Mouse (Mus musculus) forebrain, embryonic 12.5 days (tissue): ENCODE results near the gene 9430097D07Rik. TPM values are rescaled to one million over a fixed set of nuclear protein-coding genes. Genes with fewer than 3 reads are reported as not detected.

ENCODE experiments used
- ATAC-seq: fragments of 200-750 bp; cut with Nextera tagmentation; 2 replicates; pipeline ENCODE4 v1.8.0; 2017; ENCODE audit warnings: moderate TSS enrichment; ENCODE audit not compliant: low FRiP score
- H3K27ac ChIP-seq: fragments of 300-500 bp; sonication (generic); 2 replicates; pipeline ENCODE4 v1.5.1; 2016; ENCODE audit warnings: mild to moderate bottlenecking
- H3K27me3 ChIP-seq: fragments of 300-500 bp; sonication (generic); 2 replicates; pipeline ENCODE4 v1.6.1; 2016; ENCODE audit warnings: mild to moderate bottlenecking
- H3K36me3 ChIP-seq: fragments of 300-500 bp; sonication (generic); replicated peaks from 2 replicates; pipeline ENCODE4 v1.6.1; 2016; ENCODE audit warnings: mild to moderate bottlenecking
- H3K4me1 ChIP-seq: fragments of 300-500 bp; sonication (generic); 2 replicates; pipeline ENCODE4 v1.6.1; 2016
- H3K4me2 ChIP-seq: fragments of 300-500 bp; sonication (generic); 2 replicates; pipeline ENCODE4 v1.6.1; 2016; ENCODE audit warnings: mild to moderate bottlenecking, moderate library complexity
- H3K4me3 ChIP-seq: fragments of 300-500 bp; sonication (generic); replicated peaks from 2 replicates; pipeline ENCODE4 v1.5.1; 2016; ENCODE audit warnings: mild to moderate bottlenecking
- H3K9ac ChIP-seq: fragments of 300-500 bp; sonication (generic); 2 replicates; pipeline ENCODE4 v1.6.1; 2016; ENCODE audit warnings: mild to moderate bottlenecking
- H3K9me3 ChIP-seq: fragments of 300-500 bp; sonication (generic); 2 replicates; pipeline ENCODE4 v1.6.1; 2016
- WGBS: fragments of 180-500 bp; shearing (Covaris S2); methylation state at CpG from one replicate; pipeline ENCODE4 v1.1.7; 2016; 5-methylcytosine and 5-hydroxymethylcytosine counted together
- polyA plus RNA-seq: library from polyadenylated mRNA; unstranded; fragments of >200 nt; fragmentation: Nextera tagmentation; extraction: Ambion mirVana; gene quantifications from 2 replicates; pipeline ENCODE4 v1.2.1, GENCODE M21; 2016

9430097D07Rik gene
- polyA plus RNA-seq, 1 experiment from 2014 or later, result 0.19 TPM

- Histone ChIP-seq H3K9ac (peak overlapping the region; percentile 87), H3K9me3 (no peaks in the 10 kb centered on the region), H3K27me3 (no peaks in the 10 kb centered on the region), H3K27ac (0 out of 2 replicates have a peak overlapping the region, but pooled peaks have one; percentile 43), H3K4me1 (peaks cover 63% of the 10 kb centered on the region), H3K4me3 (peak overlapping the region; percentile 93), H3K36me3 (no peaks in the 10 kb centered on the region), H3K4me2 (peak overlapping the region; percentile 80)
- ATAC-seq, result no peak
- WGBS, result under 1% methylated on average over 14 of the region's 14 CpGs
Measured at GRCm38 (mm10) chr2:32536086-32536633, 39.3 kb downstream of the 9430097D07Rik start.

- Histone ChIP-seq H3K27ac (peak overlapping the region; percentile 92), H3K4me3 (peak overlapping the region; percentile 93), H3K9me3 (no peaks in the 10 kb centered on the region), H3K4me1 (peaks cover 59% of the 10 kb centered on the region), H3K36me3 (no peaks in the 10 kb centered on the region), H3K9ac (peak overlapping the region; percentile 87), H3K4me2 (peak overlapping the region; percentile 80), H3K27me3 (no peaks in the 10 kb centered on the region)
- no peak; the same call in 1 of the 2 replicates for ATAC-seq
- 0% methylated on average over 54 of the region's 56 CpGs for WGBS
Measured at GRCm38 (mm10) chr2:32535501-32535991, 39.9 kb downstream of the 9430097D07Rik start.

- H3K9me3 ChIP-seq, result no peaks in the 10 kb centered on the region
- H3K4me3 ChIP-seq, result peak within 1 kb of the TSS; percentile 93
- H3K36me3 ChIP-seq, result no peaks in the 10 kb centered on the region
- WGBS, result under 1% methylated on average over 67 of the region's 67 CpGs
- H3K4me2 ChIP-seq, result peak within 1 kb of the TSS; percentile 80
- peak; percentile 97 for ATAC-seq
- peak within 1 kb of the TSS; percentile 87 for H3K9ac ChIP-seq
- peaks cover 54% of the 10 kb centered on the region for H3K4me1 ChIP-seq
- H3K27ac ChIP-seq, result peak within 1 kb of the TSS; percentile 92
- H3K27me3 ChIP-seq, result no peaks in the 10 kb centered on the region
Measured at GRCm38 (mm10) chr2:32534733-32535471, 40.6 kb downstream of the 9430097D07Rik start, which contains the start of gene Fam102a. Gene Fam102a (plus strand): TSS chr2:32535332.

- peak overlapping the region; percentile 80 for H3K4me2 ChIP-seq
- H3K36me3 ChIP-seq, result no peaks in the 10 kb centered on the region
- H3K9ac ChIP-seq, result peak overlapping the region; percentile 55
- WGBS, result 12% methylated on average over 13 of the region's 13 CpGs
- H3K9me3 ChIP-seq, result no peaks in the 10 kb centered on the region
- H3K27me3 ChIP-seq, result no peaks in the 10 kb centered on the region
- peak overlapping the region; percentile 93 for H3K4me3 ChIP-seq
- H3K27ac ChIP-seq, result peak overlapping the region; percentile 91
- peaks cover 47% of the 10 kb centered on the region for H3K4me1 ChIP-seq
- ATAC-seq, result 0 out of 2 replicates have a peak, but pooled peaks have one; percentile 7
Measured at GRCm38 (mm10) chr2:32534061-32534732, 41.3 kb downstream of the 9430097D07Rik start.

- ATAC-seq, result no peak
- H3K4me3 ChIP-seq, result no peak overlapping the region
- peaks cover 37% of the 10 kb centered on the region for H3K4me1 ChIP-seq
- no peaks in the 10 kb centered on the region for H3K27me3 ChIP-seq
- H3K36me3 ChIP-seq, result no peaks in the 10 kb centered on the region
- 93% methylated on average over 2 of the region's 2 CpGs for WGBS
- no peak overlapping the region for H3K4me2 ChIP-seq
- H3K9me3 ChIP-seq, result no peaks in the 10 kb centered on the region
- H3K9ac ChIP-seq, result no peak overlapping the region
- no peak overlapping the region for H3K27ac ChIP-seq
Measured at GRCm38 (mm10) chr2:32533163-32533562, 42.3 kb downstream of the 9430097D07Rik start.

- Histone ChIP-seq H3K9me3 (no peaks in the 10 kb centered on the region), H3K36me3 (no peaks in the 10 kb centered on the region), H3K9ac (no peak overlapping the region), H3K4me1 (peaks cover 11% of the 10 kb centered on the region), H3K4me2 (no peak overlapping the region), H3K27me3 (no peaks in the 10 kb centered on the region), H3K4me3 (no peak overlapping the region), H3K27ac (no peak overlapping the region)
- no peak for ATAC-seq
- WGBS, result 81% methylated on average over 2 of the region's 2 CpGs
Measured at GRCm38 (mm10) chr2:32530479-32530878, 45.0 kb downstream of the 9430097D07Rik start.

GRCm38 (mm10) chr2:32528326-32528725 lies 47.2 kb downstream of the 9430097D07Rik start:
- Histone ChIP-seq H3K9me3 (no peaks in the 10 kb centered on the region), H3K27me3 (no peaks in the 10 kb centered on the region), H3K4me2 (no peak overlapping the region), H3K36me3 (no peaks in the 10 kb centered on the region), H3K4me1 (no peaks in the 10 kb centered on the region; the same call in 1 of the 2 replicates), H3K9ac (no peak overlapping the region), H3K27ac (no peak overlapping the region), H3K4me3 (no peak overlapping the region)
- 96% methylated on average over 1 of the region's 1 CpGs for WGBS
- no peak for ATAC-seq

GRCm38 (mm10) chr2:32527468-32527966 lies 48.0 kb downstream of the 9430097D07Rik start:
- Histone ChIP-seq H3K9ac (no peak overlapping the region), H3K36me3 (no peaks in the 10 kb centered on the region), H3K4me3 (no peak overlapping the region), H3K4me2 (no peak overlapping the region), H3K27ac (no peak overlapping the region), H3K9me3 (no peaks in the 10 kb centered on the region), H3K27me3 (no peaks in the 10 kb centered on the region), H3K4me1 (no peaks in the 10 kb centered on the region)
- ATAC-seq, result no peak
- WGBS, result 74% methylated on average over 14 of the region's 14 CpGs

GRCm38 (mm10) chr2:32525816-32526215 lies 49.7 kb downstream of the 9430097D07Rik start:
- ATAC-seq, result no peak
- 85% methylated on average over 12 of the region's 12 CpGs for WGBS
- no peaks in the 10 kb centered on the region for H3K9me3 ChIP-seq
- no peak overlapping the region for H3K4me3 ChIP-seq
- H3K27ac ChIP-seq, result no peak overlapping the region
- no peaks in the 10 kb centered on the region for H3K36me3 ChIP-seq
- no peaks in the 10 kb centered on the region for H3K27me3 ChIP-seq
- H3K9ac ChIP-seq, result no peak overlapping the region
- H3K4me1 ChIP-seq, result no peaks in the 10 kb centered on the region
- H3K4me2 ChIP-seq, result no peak overlapping the region

GRCm38 (mm10) chr2:32524536-32525031 lies 50.9 kb downstream of the 9430097D07Rik start:
- Histone ChIP-seq H3K9me3 (no peaks in the 10 kb centered on the region), H3K4me2 (no peak overlapping the region), H3K9ac (no peak overlapping the region), H3K4me3 (no peak overlapping the region), H3K4me1 (no peaks in the 10 kb centered on the region), H3K27ac (no peak overlapping the region), H3K36me3 (no peaks in the 10 kb centered on the region), H3K27me3 (no peaks in the 10 kb centered on the region)
- 89% methylated on average over 13 of the region's 13 CpGs for WGBS
- ATAC-seq, result no peak
